Mouse (Mus musculus) mesoderm, embryonic 11.5 days (tissue): ENCODE results near the gene Vps18.

ENCODE experiments used
- DNase-seq: peaks from one replicate; pipeline ENCODE4 v3.0.0-alpha.2; 2012; ENCODE audit warnings: low read depth, low spot score

Vps18 gene

GRCm38 (mm10) chr2:119321771-119322586 is 33.4 kb downstream of the Vps18 start:
- DNase-seq: peak; percentile 49

GRCm38 (mm10) chr2:119322587-119323300 is 34.2 kb downstream of the Vps18 start:
- peak; percentile 69 for DNase-seq

- no peak for DNase-seq
Observed at GRCm38 (mm10) chr2:119323866-119324575, 35.5 kb downstream of the Vps18 start.

GRCm38 (mm10) chr2:119324576-119325318 is 36.2 kb downstream of the Vps18 start:
- no peak for DNase-seq

- DNase-seq: peak; percentile 53
Observed at GRCm38 (mm10) chr2:119325568-119326143, 37.1 kb downstream of the Vps18 start, which contains the start of gene Dll4. Gene Dll4, plus strand, starts transcription at chr2:119325784.

GRCm38 (mm10) chr2:119326161-119327101 is 37.9 kb downstream of the Vps18 start:
- no peak for DNase-seq

GRCm38 (mm10) chr2:119327102-119327480 is 38.6 kb downstream of the Vps18 start:
- DNase-seq: no peak

- no peak for DNase-seq
Observed at GRCm38 (mm10) chr2:119327942-119328526, 39.5 kb downstream of the Vps18 start.

GRCm38 (mm10) chr2:119328546-119328945 is 40.0 kb downstream of the Vps18 start:
- DNase-seq: no peak

GRCm38 (mm10) chr2:119329123-119329817 is 40.7 kb downstream of the Vps18 start:
- no peak for DNase-seq

GRCm38 (mm10) chr2:119330795-119331194 is 42.3 kb downstream of the Vps18 start:
- DNase-seq: no peak

GRCm38 (mm10) chr2:119332177-119332661 is 43.7 kb downstream of the Vps18 start:
- DNase-seq: no peak

- no peak for DNase-seq
Observed at GRCm38 (mm10) chr2:119334135-119334534, 45.6 kb downstream of the Vps18 start.

GRCm38 (mm10) chr2:119334964-119335525 is 46.5 kb downstream of the Vps18 start:
- no peak for DNase-seq

- DNase-seq: no peak
Observed at GRCm38 (mm10) chr2:119335535-119335934, 47.0 kb downstream of the Vps18 start.

- no peak for DNase-seq
Observed at GRCm38 (mm10) chr2:119336002-119336401, 47.5 kb downstream of the Vps18 start.

- no peak for DNase-seq
Observed at GRCm38 (mm10) chr2:119336470-119336869, 47.9 kb downstream of the Vps18 start.
